Mouse (Mus musculus) C2C12 (cell line): ENCODE data around the gene Ap1g2.

Source experiments
- CEBPB ChIP-seq: IDR thresholded peaks from one replicate; pipeline ENCODE4 v1.6.1; 2011; ENCODE audit warnings: low read depth, mild to moderate bottlenecking, control low read depth, moderate library complexity
- CTCF ChIP-seq: IDR thresholded peaks from one replicate; pipeline ENCODE4 v1.5.1; 2011; ENCODE audit not compliant: control insufficient read depth, insufficient read depth, insufficient read length
- MAX ChIP-seq: IDR thresholded peaks from one replicate; pipeline ENCODE4 v1.6.1; 2011; ENCODE audit warnings: mild to moderate bottlenecking, control low read depth
- MYOD1 ChIP-seq: IDR thresholded peaks from one replicate; pipeline ENCODE4 v1.6.1; 2011; ENCODE audit warnings: low read depth; ENCODE audit not compliant: control insufficient read depth, insufficient read length
- MYOG ChIP-seq: IDR thresholded peaks from one replicate; pipeline ENCODE4 v1.6.1; 2011; ENCODE audit not compliant: control insufficient read depth, insufficient read length; ENCODE audit errors: extremely low read depth
- USF1 ChIP-seq: IDR thresholded peaks from one replicate; pipeline ENCODE4 v1.6.1; 2011; ENCODE audit warnings: low read depth, mild to moderate bottlenecking, control low read depth, moderate library complexity

GRCm38 (mm10) chr14:55085324-55086008 lies 20.9 kb downstream of the Ap1g2 start:
- TF ChIP-seq USF1 (no peak), CTCF (no peak), MAX (no peak), MYOD1 (no peak), MYOG (no peak), CEBPB (no peak)
